Mouse (Mus musculus): ENCODE data around the gene Lrrtm3.

- TF ChIP-seq CTCF (conservative IDR thresholded peaks at IDR 0.05; ENCODE audit: low read length): no peak
- TF ChIP-seq POU5F1 (IDR thresholded peaks at IDR 0.05; ENCODE audit: borderline replicate concordance, low read length): no peak
- TF ChIP-seq NANOG (IDR thresholded peaks at IDR 0.05; ENCODE audit: borderline replicate concordance, low read length): no peak
These were observed 69.7 kb downstream of the Lrrtm3 start for GRCm38 (mm10) chr10:64020347-64020746.
